Mouse (Mus musculus) c-Kit-positive CD71-negative TER-119-negative erythroid progenitor cells, embryonic 14.5 days (primary cell): ENCODE measurements around the gene Glipr1.
A peak's percentile ranks its signal among the peaks of the same experiment; 100 is the strongest.
"Not testable (repeated sequence)": the region's sequence is repeated elsewhere in the genome, so short reads cannot be mapped to it uniquely, and the experiment has no call there.

ENCODE experiments used
- DNase-seq: peaks from one replicate; pipeline ENCODE4 v3.0.0-alpha.2; 2013; ENCODE audit warnings: low read depth

The Glipr1 gene

GRCm38 (mm10) chr10:112002544-112003215, at the start of gene Glipr1:
Gene Glipr1 (minus strand): TSS chr10:112002631.
- peak; percentile 74 for DNase-seq

DNA sequence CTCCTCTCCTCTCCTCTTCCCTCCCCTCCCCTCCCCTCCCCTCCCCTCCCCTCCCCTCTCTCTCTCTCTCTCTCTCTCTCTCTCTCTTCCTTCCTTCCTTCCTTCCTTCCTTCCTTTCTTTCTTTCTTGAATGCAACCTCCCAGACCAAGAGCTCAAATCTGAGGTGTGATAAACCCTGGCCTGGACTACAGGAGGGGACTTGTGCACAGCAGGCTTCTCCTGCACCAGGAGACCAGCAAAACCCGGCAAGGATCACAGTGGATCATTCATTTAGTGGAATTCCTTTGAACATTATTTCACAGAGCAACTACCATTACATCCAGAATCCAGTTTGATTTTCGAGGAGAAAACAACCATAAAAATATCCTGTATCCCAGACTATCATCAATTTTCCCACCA, 49.5 kb upstream of the Glipr1 start:
- DNase-seq = not testable (repeated sequence)

DNA sequence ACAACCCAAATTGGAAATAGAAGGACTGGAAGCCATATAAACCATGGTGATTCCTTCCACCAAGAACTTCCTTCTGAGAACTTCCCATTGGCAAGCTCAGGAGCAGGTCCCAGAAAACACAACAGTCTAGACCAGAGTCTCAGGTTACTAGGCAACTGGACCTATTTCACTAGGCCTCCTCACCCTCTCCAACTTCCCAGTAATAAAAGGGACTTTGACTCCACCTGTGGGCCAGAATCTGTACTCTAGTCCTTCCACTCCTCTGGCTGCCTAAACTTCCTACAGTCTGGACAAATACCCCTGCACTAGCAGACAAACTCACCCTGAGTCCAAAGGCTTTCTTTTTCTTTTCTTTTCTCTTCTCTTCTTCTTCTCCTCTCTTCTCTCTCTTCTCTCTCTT, 48.8 kb upstream of the Glipr1 start:
- DNase-seq = no peak

DNA sequence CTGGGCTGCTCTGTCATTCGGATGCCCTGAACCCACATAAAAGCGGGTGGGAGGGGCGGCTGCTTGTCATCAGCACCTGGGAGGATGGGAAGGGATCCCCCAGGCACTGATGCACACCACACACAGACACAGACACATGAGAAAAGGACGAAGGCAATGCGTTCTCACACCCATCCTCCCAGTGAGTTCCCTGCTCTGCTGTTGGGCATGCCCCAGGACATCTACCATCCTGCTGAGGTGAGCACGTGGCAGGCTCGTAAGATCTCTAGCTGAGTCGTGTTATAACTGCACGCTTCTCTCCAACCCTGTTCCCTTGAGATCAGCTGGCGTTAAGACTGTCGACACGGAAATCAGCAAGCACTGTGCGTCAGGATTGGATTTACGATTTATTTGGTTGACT, 41.9 kb upstream of the Glipr1 start:
- not testable (repeated sequence) for DNase-seq

GRCm38 (mm10) chr10:112043523-112043922, 41.1 kb upstream of the Glipr1 start:
- not testable (repeated sequence) for DNase-seq

DNA sequence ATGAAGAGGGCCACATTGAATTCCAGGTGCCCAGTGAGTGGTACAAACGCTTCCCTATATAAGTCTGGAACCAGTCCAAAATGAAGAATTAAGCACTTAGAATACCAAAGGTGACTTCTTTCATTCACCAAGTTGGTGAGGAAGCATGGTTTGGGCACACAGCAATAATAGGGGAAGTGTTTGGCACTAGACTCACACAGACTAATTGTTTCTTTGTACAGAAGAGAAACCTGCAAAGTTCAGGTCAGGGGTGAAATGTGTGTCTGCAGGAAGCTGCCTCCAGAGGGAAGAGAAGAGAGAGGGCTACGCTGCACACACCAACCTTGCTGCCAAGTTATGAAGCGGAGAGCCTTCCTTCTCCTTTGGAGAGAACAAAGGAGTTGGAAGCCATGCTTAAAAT, 26.3 kb upstream of the Glipr1 start:
- not testable (repeated sequence) for DNase-seq

DNA sequence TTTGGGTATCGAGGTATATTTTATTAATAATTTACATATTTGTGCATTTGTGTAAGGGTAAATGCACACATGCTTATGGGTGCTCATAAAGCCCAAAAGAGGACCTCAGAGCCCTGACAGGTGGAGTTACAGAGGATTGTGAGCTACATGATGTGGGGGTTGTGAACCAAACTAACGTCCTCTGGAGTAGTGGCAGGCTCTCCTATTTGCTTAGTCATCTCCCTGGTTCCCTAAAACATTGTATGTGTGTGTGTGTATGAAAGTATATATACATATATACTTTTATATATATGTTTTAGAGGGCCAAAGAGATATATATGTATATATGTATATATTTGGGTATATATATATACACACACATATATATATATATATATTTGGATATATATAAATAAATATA, 21.2 kb upstream of the Glipr1 start:
- no peak for DNase-seq

DNA sequence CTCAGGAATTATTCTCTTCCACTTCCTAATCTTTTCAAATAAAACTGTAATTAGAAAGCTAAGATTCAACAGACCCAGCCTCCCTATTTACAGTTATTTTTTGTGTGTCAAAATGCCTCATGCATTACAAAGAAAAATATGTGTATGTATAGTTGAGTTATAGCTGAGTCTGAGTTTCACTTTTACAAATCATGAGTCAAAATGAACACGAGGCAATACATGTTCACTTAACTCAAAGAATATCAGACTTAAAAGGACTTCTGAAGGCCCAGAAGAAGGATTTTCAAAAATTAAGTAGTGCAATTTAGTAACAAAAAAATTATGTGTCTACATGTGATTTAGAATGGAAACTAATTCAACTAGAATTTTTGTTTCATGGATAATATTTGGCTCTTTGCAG, 7.1 kb upstream of the Glipr1 start:
- DNase-seq = not testable (repeated sequence)

- DNase-seq = no peak
Observed at GRCm38 (mm10) chr10:112001756-112002520, 493 bp downstream of the Glipr1 start.

DNA sequence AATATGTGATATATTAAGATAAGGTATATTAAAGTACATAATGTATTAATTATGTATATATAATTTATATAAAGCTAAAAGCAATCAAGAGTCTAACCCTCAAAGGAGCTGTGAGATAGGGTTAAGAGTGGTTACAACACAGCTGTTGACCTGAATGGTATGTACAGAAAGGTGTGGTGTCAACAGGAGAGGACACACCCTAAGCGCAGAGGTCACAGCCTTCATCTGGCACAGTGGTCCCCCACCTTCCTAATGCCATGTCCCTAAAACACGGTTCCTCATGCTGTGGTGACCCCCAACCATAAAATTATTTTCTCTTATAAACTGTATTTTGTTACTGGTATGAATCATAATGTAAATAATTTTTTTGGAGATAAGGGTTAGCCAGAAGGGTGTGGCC, 1.1 kb downstream of the Glipr1 start:
- no peak for DNase-seq

GRCm38 (mm10) chr10:112000568-112000967, 1.9 kb downstream of the Glipr1 start:
- DNase-seq = no peak

GRCm38 (mm10) chr10:111999765-112000164, 2.7 kb downstream of the Glipr1 start:
- DNase-seq = no peak

DNA sequence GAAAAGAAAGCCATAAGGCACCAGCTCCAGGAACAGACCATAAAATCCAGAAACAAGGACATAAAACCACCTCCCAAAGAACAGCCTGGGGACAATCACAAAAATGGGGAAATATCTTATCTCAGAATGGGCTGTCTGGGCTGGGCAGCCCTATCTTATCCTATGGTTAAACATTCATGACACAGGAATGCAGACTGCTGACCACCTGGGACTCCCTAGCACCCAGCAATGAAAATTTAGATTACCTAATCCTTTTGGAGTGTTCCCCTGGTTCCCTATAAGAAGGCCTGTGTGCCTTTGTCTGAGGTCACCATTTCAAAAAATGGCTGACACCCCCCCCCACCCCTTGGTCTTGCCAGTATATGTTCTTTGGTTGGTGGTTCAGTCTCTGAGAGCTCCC, 4.8 kb downstream of the Glipr1 start:
- no peak for DNase-seq

- DNase-seq = no peak
Observed at GRCm38 (mm10) chr10:111996911-111997347, 5.5 kb downstream of the Glipr1 start.

DNA sequence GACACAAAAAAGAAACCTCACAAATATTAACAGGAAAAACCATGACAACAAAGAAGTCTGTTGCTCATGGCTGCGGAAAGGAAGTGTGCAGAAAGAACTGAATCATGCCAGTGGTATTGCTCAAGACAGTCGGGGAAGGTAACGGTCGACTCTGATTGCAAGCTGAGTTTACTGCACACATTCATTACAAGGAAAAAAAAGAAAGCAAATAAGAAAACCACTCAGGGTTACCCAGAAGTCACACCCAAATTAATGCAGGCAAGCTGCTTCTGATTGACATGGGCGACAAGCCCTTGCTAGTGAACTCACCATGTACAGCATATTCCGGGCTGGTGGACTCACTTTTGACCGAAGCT, 5.9 kb downstream of the Glipr1 start:
- no peak for DNase-seq

DNA sequence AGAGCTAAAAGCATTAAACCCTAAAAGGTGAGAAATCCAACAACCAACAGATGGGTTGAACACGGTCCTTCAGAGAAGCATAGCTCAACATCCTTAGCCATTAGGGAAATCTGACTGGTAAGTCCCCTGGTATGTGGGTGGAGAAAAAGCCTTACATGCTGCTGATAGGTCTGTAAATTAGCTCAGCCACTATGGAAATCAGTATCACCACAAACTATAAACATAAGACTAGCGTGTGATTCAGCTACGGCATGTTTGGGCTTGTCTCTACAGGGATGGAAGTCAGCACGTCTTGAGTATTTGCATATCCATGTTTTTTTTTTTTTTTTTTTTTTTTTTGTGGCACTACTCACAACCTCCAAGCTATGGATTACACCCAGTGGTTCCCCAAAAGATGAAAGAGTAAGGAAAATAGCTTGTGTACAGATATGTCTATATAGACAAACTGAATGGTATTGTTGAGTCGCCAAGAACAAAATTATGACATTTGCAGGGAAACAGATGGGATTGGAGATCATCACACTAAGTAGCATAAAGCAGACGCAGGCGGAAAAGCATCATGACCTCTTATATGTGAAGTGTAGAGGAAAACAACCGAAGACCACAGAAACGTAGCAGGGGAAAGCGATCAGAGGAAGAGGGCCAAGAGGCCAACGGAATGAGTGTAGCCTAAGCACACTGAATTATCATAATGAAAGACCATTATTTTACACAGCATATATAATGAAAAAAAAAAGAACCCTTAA, 6.5 kb downstream of the Glipr1 start:
- DNase-seq = no peak

DNA sequence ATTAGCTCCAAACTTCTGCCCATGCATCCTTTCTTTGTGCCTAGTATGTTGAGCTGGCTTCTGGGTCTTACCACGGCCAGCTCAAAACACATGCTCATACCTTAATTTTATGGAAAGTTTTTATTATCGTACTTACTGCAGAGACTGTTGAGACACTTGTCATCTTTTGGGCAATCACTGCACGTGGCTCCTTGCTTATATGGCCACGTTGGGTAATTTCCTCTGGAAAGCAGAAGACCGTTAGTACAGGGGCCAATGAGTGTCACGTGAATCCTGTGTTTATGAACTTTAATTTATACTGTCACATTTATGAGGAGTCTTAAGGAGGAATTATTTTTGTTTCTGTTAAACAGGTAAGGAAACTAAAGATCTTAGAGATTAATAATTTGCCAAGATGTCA, 16.0 kb downstream of the Glipr1 start:
- DNase-seq = no peak

DNA sequence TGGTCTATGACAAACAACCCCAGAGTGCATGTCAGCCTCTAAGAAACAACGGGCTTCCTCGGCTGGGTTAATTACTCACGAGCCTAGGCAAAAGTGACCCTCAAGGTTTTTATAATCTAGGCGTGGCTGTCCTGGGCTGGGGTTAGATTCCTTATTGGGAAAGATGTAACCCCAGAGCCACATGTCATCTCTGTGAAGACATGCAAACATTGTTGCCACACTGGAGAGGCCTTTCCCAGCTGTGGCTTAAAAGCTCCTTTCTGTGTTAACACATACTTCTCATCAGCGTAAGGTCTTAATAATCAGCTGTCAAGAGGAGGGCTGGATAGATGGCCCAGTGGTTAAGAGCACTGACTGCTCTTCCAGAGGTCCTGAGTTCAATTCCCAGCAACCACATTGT, 19.4 kb downstream of the Glipr1 start:
- DNase-seq = no peak

DNA sequence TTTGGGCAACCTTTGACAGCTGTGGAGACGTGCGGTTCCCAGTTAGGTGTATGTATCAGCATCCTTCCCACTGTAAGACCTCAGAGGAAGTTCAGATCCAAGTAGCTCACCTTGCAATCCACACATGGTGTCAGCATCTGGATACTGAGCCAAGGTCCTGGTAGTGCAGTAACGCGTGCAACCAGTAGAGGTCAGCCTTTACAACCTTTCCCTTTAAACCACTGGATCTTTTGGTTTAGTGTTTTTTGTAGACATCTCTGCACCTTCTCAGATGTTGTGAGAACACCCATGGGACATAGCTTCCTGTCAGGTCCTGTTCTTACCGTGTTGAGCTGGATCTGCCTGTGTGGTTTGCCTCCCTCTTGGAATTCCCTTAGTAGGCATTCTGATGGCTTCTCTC, 24.8 kb downstream of the Glipr1 start:
- DNase-seq = no peak

GRCm38 (mm10) chr10:111972542-111973361, 29.7 kb downstream of the Glipr1 start, which contains the start of gene Krr1:
Gene Krr1 (plus strand): TSS chr10:111972664.
- DNase-seq = peak; percentile 95

DNA sequence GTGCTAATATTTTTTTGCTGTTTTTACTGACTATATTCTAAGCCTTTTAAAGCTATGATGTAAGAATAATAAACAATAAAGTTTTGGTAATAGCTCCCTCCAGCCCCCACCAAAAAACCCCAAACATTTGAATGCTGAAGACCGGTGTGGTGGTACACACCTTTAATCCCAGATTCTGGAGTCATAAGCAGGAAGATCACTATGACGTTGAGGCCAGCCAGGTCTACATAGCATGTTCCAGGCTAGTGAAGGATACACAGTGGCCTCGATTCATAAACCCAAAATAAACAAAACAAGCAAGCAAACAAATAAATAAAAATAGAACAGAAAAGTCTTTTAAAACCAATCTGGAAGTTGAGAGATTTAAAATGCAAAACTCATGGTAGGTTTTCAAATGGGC, 30.5 kb downstream of the Glipr1 start:
- no peak for DNase-seq

DNA sequence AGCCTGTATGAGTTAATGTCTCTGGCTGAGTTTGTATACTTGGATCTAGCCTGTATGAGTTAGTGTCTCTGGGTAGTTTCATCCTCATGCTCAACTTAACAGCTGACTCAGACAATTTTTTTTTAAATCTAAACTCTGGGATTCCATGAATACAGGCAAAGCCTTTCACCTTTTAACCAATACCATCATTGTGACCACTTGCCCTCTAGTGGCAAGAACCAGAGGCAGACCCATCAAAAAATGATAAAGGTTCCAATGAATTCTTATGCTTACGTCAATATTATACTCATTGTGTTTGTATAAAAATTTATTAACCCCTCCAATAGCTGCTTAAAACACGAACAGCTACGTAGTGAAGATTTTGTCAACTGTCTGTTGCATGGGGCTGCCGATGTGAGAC, 36.0 kb downstream of the Glipr1 start:
- no peak for DNase-seq
